Mouse (Mus musculus) heart, postnatal 25 days (tissue): ENCODE measurements at regions not wholly inside any gene's neighbourhood (a gene's known extent, or its start where the extent isn't known, plus 50 kb on each side); places are given as distances from the start of the nearest gene placed in this dataset.

Experiments used
- DNase-seq: peaks from one replicate; pipeline ENCODE4 v3.0.0; 2022; ENCODE audit warnings: low spot score
- intact Hi-C: fragments of 180-260 bp; cut with DNase I; formaldehyde crosslinking; loops from one replicate; pipeline ENCODE4 v1.15.1; 2025

GRCm38 (mm10) chr3:31405880-31406279, 95.7 kb upstream of the Slc7a14 start:
- no peak for DNase-seq
- intact Hi-C loops = no loop called here

DNA sequence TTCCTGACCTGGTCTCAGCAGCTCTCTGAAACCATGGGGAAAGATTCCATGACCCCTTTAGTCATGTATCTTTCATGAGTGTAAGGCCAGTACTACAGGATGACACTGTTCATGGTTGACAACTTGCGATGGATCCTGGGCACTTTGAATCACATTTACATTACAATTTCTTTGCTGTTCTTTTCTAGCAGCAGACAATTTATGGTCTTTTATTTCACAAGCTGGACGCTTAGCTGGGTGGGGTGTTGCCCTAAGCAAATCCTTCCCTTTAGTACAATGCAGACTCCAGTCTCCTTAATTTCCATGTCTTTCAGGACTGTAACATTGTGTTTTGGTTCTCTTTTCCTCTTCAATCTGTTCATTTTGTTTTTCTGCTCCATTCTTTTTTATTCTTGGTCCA, 89.0 kb upstream of the Slc7a14 start:
- intact Hi-C loops = no loop called here
- DNase-seq = no peak

DNA sequence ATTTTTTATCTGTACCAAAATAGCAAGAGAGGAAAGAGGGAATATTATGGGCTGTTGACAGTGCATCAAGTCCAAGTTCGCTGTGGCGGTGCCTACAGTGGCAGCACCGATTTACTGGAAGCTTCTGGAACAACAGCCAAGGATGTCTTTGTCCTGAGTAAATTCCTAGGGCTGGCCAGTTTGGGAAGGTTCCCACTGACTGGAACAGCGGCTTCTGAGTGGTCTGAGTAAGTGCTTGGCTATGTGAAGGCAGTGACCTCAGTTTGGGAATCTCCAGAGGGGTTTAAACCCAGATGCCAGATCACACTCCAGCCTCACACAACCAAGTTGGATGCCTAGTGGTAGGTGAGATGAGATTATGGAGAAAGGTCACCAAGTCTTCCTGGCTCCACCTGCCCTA, 84.4 kb upstream of the Slc7a14 start:
- no peak for DNase-seq
- intact Hi-C loops = no loop called here

GRCm38 (mm10) chr3:31389955-31390354, 79.8 kb upstream of the Slc7a14 start:
- no peak for DNase-seq
- intact Hi-C loops = no loop called here

DNA sequence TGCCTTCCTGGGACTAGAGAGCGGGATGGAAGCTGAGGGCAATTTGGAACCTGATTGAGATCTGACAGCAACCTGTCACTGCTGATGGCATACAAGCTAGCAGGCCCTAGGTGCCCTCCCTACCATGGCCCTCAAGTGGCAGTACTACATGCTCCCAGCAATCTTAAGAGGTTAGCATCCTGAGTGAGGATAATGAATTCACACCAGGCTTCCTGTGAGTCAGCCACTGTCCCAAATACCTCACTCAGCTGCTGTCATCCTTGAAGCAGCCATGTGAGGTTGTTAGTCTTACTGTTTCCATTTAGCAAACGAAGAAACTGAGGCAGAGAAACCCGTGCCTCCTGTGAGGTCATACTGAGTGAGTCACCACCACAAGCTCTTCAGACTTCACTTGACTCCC, 65.5 kb upstream of the Slc7a14 start:
- intact Hi-C loops = no loop called here
- DNase-seq = no peak

- no peak for DNase-seq
- intact Hi-C loops = no loop called here
Observed at GRCm38 (mm10) chr3:31374061-31374460, 63.9 kb upstream of the Slc7a14 start.

DNA sequence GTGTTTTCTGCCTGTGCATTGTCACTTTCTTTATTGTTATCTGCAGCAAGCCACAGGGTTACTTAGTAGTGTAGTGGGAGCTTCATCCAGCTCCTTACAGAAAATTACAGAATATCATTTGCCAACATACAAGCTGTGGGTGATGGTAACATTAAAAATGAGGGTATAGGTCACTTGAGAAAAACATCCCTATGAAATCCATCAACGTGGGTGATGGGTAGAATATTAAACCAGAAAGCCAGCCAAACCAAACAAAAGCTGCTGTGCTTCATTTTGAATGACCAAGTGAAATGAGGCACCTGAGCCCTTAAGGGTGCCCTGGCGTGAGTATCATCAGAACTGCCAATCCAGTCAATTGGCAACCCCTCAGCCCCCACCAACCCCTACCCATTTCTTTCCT, 58.1 kb upstream of the Slc7a14 start:
- DNase-seq = no peak
- intact Hi-C loops = no loop called here
